Mouse (Mus musculus) limb, embryonic 10.5 days (tissue): Measurements from ENCODE around the gene Pagr1b. TPM values are rescaled to one million over a fixed set of nuclear protein-coding genes. Genes with fewer than 3 reads are reported as not detected.

Source experiments
- DNase-seq: peaks from one replicate; pipeline ENCODE4 v3.0.0-alpha.2; 2017; ENCODE audit warnings: low spot score
- H3K27ac ChIP-seq: fragments of 300-500 bp; sonication (generic); 2 replicates; pipeline ENCODE4 v1.5.1; 2016; ENCODE audit warnings: mild to moderate bottlenecking
- H3K27me3 ChIP-seq: fragments of 300-500 bp; sonication (generic); 2 replicates; pipeline ENCODE4 v1.6.1; 2016; ENCODE audit warnings: low read depth, mild to moderate bottlenecking; ENCODE audit not compliant: poor library complexity, severe bottlenecking
- H3K36me3 ChIP-seq: fragments of 300-500 bp; sonication (generic); 2 replicates; pipeline ENCODE4 v1.6.1; 2016; ENCODE audit warnings: mild to moderate bottlenecking, moderate library complexity
- H3K4me1 ChIP-seq: fragments of 300-500 bp; sonication (generic); 2 replicates; pipeline ENCODE4 v1.6.1; 2016
- H3K4me3 ChIP-seq: fragments of 300-500 bp; sonication (generic); 2 replicates; pipeline ENCODE4 v1.5.1; 2016; ENCODE audit warnings: mild to moderate bottlenecking, moderate library complexity
- H3K9me3 ChIP-seq: fragments of 300-500 bp; sonication (generic); replicated peaks from 2 replicates; pipeline ENCODE4 v1.6.1; 2016; ENCODE audit warnings: mild to moderate bottlenecking
- WGBS: fragments of 180-500 bp; shearing (Covaris S2); methylation state at CpG from one replicate; pipeline ENCODE4 v1.1.7; 2016; 5-methylcytosine and 5-hydroxymethylcytosine counted together
- polyA plus RNA-seq: library from polyadenylated mRNA; unstranded; fragments of >200 nt; fragmentation: Nextera tagmentation; extraction: Ambion mirVana; gene quantifications from 2 replicates; pipeline ENCODE4 v1.2.1, GENCODE M21; 2016

The Pagr1b gene
- polyA plus RNA-seq, 1 experiment from 2014 or later, result 0.90 TPM

GRCm38 (mm10) chr7:126976878-126977459 is 39.3 kb downstream of the Pagr1b start:
- peak overlapping the region; percentile 99 for H3K27ac ChIP-seq
- peaks cover 12% of the 10 kb centered on the region for H3K4me1 ChIP-seq
- WGBS, result 29% methylated on average over 14 of the region's 14 CpGs
- H3K36me3 ChIP-seq, result peaks cover 43% of the 10 kb centered on the region
- H3K27me3 ChIP-seq, result no peaks in the 10 kb centered on the region
- H3K9me3 ChIP-seq, result no peaks in the 10 kb centered on the region
- DNase-seq, result no peak
- H3K4me3 ChIP-seq, result peak overlapping the region; percentile 100

- Histone ChIP-seq H3K27ac (peak within 1 kb of the TSS; percentile 99), H3K36me3 (peaks cover 36% of the 10 kb centered on the region), H3K4me3 (peak within 1 kb of the TSS; percentile 100), H3K9me3 (no peaks in the 10 kb centered on the region), H3K27me3 (no peaks in the 10 kb centered on the region), H3K4me1 (peaks cover 12% of the 10 kb centered on the region)
- peak; percentile 100 for DNase-seq
- under 1% methylated on average over 55 of the region's 55 CpGs for WGBS
Measured at GRCm38 (mm10) chr7:126975950-126976866, 40.1 kb downstream of the Pagr1b start, which contains the start of gene Cdiptos. TSS of gene Cdiptos (minus strand) at chr7:126976098.

- 0% methylated on average over 1 of the region's 1 CpGs for WGBS
- H3K27ac ChIP-seq, result peak within 1 kb of the TSS; percentile 99
- H3K4me3 ChIP-seq, result peak within 1 kb of the TSS; percentile 100
Measured at GRCm38 (mm10) chr7:126975893-126975949, 40.6 kb downstream of the Pagr1b start, which contains the start of gene Cdipt. TSS of gene Cdipt (plus strand) at chr7:126975914.

GRCm38 (mm10) chr7:126975493-126975892 is 40.8 kb downstream of the Pagr1b start:
- 11% methylated on average over 8 of the region's 8 CpGs for WGBS
- no peaks in the 10 kb centered on the region for H3K9me3 ChIP-seq
- peaks cover 29% of the 10 kb centered on the region for H3K36me3 ChIP-seq
- DNase-seq, result no peak
- peak overlapping the region; percentile 99 for H3K27ac ChIP-seq
- peak overlapping the region; percentile 100 for H3K4me3 ChIP-seq
- H3K4me1 ChIP-seq, result peaks cover 12% of the 10 kb centered on the region
- no peaks in the 10 kb centered on the region for H3K27me3 ChIP-seq

More at GRCm38 (mm10) chr7:126975893-126975949, 40.6 kb downstream of the Pagr1b start, which contains the start of gene Cdipt:
- DNase-seq, result no peak
- Histone ChIP-seq H3K9me3 (no peaks in the 10 kb centered on the region), H3K4me1 (peaks cover 12% of the 10 kb centered on the region), H3K36me3 (peaks cover 31% of the 10 kb centered on the region), H3K27me3 (no peaks in the 10 kb centered on the region)

GRCm38 (mm10) chr7:126967361-126967760 is 48.9 kb downstream of the Pagr1b start:
- Histone ChIP-seq H3K4me3 (no peak overlapping the region), H3K27ac (no peak overlapping the region), H3K27me3 (peaks cover 23% of the 10 kb centered on the region), H3K9me3 (no peaks in the 10 kb centered on the region), H3K4me1 (0 out of 2 replicates have a peak, but pooled peaks cover 5% of the 10 kb centered on the region), H3K36me3 (no peaks in the 10 kb centered on the region)
- WGBS, result 60% methylated on average over 6 of the region's 6 CpGs
- DNase-seq, result no peak

DNA sequence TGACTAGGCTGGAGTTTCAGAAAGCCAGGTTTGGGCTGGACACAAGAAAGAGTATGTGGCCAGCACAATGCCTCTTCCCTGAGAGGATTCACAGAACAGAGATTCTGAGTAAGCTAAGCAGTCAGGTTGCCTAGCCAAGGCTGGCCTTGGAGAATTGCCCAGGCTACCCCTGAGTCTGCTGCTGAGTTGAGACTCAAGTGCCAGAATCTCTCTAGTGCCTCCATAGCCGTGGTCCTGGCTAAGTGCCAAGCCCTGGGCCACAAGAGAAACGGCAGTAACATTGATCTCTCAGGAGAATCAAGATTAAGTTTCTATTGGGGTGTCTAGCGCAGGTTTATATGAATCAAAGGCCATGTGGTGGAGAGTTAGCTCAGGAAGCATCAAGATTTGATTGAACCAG is 50.7 kb downstream of the Pagr1b start:
- WGBS, result 87% methylated on average over 3 of the region's 3 CpGs
- H3K36me3 ChIP-seq, result no peaks in the 10 kb centered on the region

GRCm38 (mm10) chr7:126963548-126964286 is 52.6 kb downstream of the Pagr1b start:
- H3K27ac ChIP-seq, result no peak overlapping the region
- H3K4me3 ChIP-seq, result 0 out of 2 replicates have a peak overlapping the region, but pooled peaks have one; percentile 9
- WGBS, result 27% methylated on average over 19 of the region's 19 CpGs
- no peaks in the 10 kb centered on the region for H3K9me3 ChIP-seq
- peak; percentile 64 for DNase-seq
- 0 out of 2 replicates have a peak, but pooled peaks cover 5% of the 10 kb centered on the region for H3K4me1 ChIP-seq
- peaks cover 31% of the 10 kb centered on the region for H3K27me3 ChIP-seq
- H3K36me3 ChIP-seq, result no peaks in the 10 kb centered on the region

More for the DNA sequence above, 50.7 kb downstream of the Pagr1b start:
- Histone ChIP-seq H3K4me3 (no peak overlapping the region), H3K9me3 (no peaks in the 10 kb centered on the region), H3K27me3 (peaks cover 31% of the 10 kb centered on the region), H3K27ac (no peak overlapping the region), H3K4me1 (0 out of 2 replicates have a peak, but pooled peaks cover 5% of the 10 kb centered on the region)
- DNase-seq, result no peak

DNA sequence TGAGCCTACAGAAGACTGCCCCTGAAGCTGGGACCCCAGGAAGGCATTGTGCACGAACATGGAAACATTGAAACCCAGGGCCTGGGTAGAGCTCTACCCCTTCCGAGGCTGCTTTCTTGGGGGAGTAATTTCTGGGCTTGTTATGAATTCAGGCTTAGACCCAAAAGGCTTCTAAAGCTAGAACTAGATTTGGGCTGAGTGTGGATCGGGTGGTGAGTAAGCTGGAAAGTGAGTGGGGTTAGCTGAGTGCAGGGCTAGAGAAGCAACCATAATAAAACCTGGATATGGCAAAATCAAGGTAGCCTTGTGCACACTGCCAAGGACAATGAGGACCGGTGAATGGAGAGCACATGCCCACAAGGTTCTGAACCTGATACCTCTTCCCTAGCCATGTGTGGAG is 54.3 kb downstream of the Pagr1b start:
- H3K27me3 ChIP-seq, result peaks cover 31% of the 10 kb centered on the region
- WGBS, result 89% methylated on average over 4 of the region's 4 CpGs
- H3K36me3 ChIP-seq, result no peaks in the 10 kb centered on the region
- 0 out of 2 replicates have a peak, but pooled peaks cover 5% of the 10 kb centered on the region for H3K4me1 ChIP-seq
- DNase-seq, result no peak
- H3K27ac ChIP-seq, result no peak overlapping the region
- H3K9me3 ChIP-seq, result no peaks in the 10 kb centered on the region
- H3K4me3 ChIP-seq, result no peak overlapping the region

- H3K4me1 ChIP-seq, result 0 out of 2 replicates have a peak, but pooled peaks cover 5% of the 10 kb centered on the region
- H3K36me3 ChIP-seq, result no peaks in the 10 kb centered on the region
- peaks cover 31% of the 10 kb centered on the region for H3K27me3 ChIP-seq
- no peak for DNase-seq
- 88% methylated on average over 5 of the region's 5 CpGs for WGBS
- no peak overlapping the region for H3K27ac ChIP-seq
- no peak overlapping the region for H3K4me3 ChIP-seq
- no peaks in the 10 kb centered on the region for H3K9me3 ChIP-seq
Measured at GRCm38 (mm10) chr7:126961095-126961494, 55.2 kb downstream of the Pagr1b start.

DNA sequence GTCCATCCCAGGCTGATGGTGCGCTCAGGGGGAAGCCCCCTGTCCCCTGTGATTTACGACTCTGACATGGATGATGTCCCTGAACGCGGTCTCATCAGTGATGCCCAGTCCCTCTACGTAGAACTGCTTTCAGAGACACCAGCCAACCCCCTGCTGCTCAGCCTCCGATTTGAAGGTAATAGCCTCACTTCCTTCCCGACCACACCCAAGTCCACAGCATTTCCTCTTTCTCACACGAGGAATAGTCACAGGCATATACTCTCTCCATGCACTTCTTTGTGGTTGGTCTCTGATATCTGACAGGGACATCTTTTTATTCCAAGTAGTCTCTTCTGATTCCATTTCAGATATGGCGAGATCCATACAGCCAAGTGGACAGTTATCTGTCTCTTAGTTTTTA is 56.5 kb downstream of the Pagr1b start:
- Histone ChIP-seq H3K27me3 (peaks cover 31% of the 10 kb centered on the region), H3K27ac (no peak overlapping the region), H3K36me3 (no peaks in the 10 kb centered on the region), H3K9me3 (no peaks in the 10 kb centered on the region), H3K4me1 (0 out of 2 replicates have a peak, but pooled peaks cover 5% of the 10 kb centered on the region), H3K4me3 (no peak overlapping the region)
- DNase-seq, result no peak
- 73% methylated on average over 9 of the region's 9 CpGs for WGBS

DNA sequence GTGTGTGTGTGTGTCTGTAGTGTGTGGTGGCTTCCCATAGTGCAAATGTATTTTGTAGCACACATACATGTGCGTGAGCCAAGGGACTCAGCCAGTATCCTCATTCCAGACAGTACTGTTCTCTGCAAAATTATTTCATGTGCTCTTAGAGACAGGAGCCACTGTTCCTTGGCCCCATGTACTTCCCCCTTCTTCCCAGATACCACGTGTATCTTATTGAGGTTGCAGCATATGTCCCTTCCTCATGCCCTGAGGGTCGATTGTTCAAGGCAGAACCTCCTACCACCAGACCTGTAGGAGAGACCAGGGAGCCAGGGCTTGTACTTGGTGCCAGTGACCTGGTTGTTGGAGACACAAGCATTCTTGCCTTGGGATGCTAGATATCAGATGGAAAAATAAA is 61.2 kb downstream of the Pagr1b start:
- no peak for DNase-seq
- Histone ChIP-seq H3K27ac (no peak overlapping the region), H3K4me1 (peaks cover 11% of the 10 kb centered on the region), H3K27me3 (peaks cover 38% of the 10 kb centered on the region), H3K9me3 (no peaks in the 10 kb centered on the region), H3K4me3 (no peak overlapping the region), H3K36me3 (no peaks in the 10 kb centered on the region)
- WGBS, result 60% methylated on average over 3 of the region's 3 CpGs

DNA sequence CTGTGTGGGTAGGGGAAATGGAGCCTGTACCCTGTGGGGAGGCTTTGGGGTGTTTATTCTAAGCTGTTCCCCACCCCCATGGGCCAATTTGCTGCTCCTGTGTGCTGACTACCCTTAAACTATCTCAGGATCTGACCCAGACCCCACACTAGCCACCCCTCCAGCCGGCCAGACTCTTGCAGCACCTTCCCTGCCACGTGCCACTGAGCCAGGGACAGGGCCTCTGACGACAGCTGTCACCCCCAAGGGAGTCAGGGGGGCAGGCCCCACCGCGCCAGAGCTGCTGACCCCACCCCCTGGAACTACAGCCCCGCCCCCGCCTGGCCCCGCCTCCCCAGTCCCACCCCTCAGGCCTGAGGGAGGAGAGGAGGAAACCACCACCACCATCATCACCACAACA is 63.6 kb downstream of the Pagr1b start:
- WGBS, result 0% methylated on average over 8 of the region's 8 CpGs
- Histone ChIP-seq H3K27ac (no peak overlapping the region), H3K4me1 (peaks cover 27% of the 10 kb centered on the region), H3K4me3 (0 out of 2 replicates have a peak overlapping the region, but pooled peaks have one; percentile 13), H3K9me3 (no peaks in the 10 kb centered on the region), H3K36me3 (no peaks in the 10 kb centered on the region), H3K27me3 (peaks cover 60% of the 10 kb centered on the region)
- DNase-seq, result no peak

DNA sequence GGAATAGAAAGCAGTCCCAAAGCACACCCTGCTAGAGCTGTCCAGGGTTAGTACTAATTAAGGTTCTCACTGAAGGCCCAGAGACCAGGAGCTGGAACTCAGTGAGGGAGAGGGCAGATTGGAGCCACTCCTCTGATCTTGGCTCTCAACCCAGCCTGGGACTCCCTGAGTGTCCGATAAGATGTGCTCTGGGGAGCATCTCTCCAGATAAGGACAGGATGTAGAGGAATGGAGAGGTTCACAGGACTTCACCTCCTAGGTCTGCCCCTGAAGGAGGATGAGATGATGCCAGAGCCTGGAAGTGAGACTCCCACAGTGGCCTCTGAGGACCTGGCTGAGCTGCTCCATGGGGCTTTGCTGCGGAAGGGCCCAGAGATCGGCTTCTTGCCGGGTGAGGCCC is 64.5 kb downstream of the Pagr1b start:
- H3K9me3 ChIP-seq, result no peaks in the 10 kb centered on the region
- H3K27ac ChIP-seq, result no peak overlapping the region
- H3K4me1 ChIP-seq, result peaks cover 27% of the 10 kb centered on the region
- DNase-seq, result no peak
- no peaks in the 10 kb centered on the region for H3K36me3 ChIP-seq
- H3K27me3 ChIP-seq, result peaks cover 60% of the 10 kb centered on the region
- H3K4me3 ChIP-seq, result no peak overlapping the region
- WGBS, result 23% methylated on average over 4 of the region's 4 CpGs
